Mouse (Mus musculus) ES-E14 (cell line): ENCODE data around the gene S1pr5.

ENCODE experiments used
- CHD2 ChIP-seq: IDR thresholded peaks from 2 replicates; pipeline ENCODE4 v1.6.1; 2014; ENCODE audit warnings: mild to moderate bottlenecking, low read depth, low read length, inconsistent platforms
- HCFC1 ChIP-seq: IDR thresholded peaks from 2 replicates; pipeline ENCODE4 v1.6.1; 2012; ENCODE audit warnings: low read length, inconsistent platforms, borderline replicate concordance; ENCODE audit not compliant: insufficient read depth

- TF ChIP-seq HCFC1 (no peak), CHD2 (no peak)
Observed at GRCm38 (mm10) chr9:21210821-21211220, 37.4 kb downstream of the S1pr5 start.
